Mouse (Mus musculus) left cerebral cortex, adult 8-10 months (tissue): ENCODE results near the gene Siglec1. TPM values are rescaled to one million over a fixed set of nuclear protein-coding genes. Genes with fewer than 3 reads are reported as not detected.

ENCODE experiments used
- microRNA-seq, 2 experiments: library from miRNA; unstranded; fragments of <30 nt; microRNA quantifications; one replicate each; pipeline ENCODE4 v1.2.0; 2022
- total RNA-seq, 4 experiments: library from RNA; stranded (reverse); gene quantifications; 2 replicates each; pipeline ENCODE4 v1.2.4; 2022

Siglec1 gene
- total RNA-seq, 4 experiments from 2014 or later, result 0.46 to 0.65 (median 0.64) TPM

Small RNA genes within 50 kb of the gene (microRNA-seq; reads per million reads assigned to microRNA genes)
- gene Mir6973b, result 0 reads per million in 2 experiments

Other genes starting within 250 kb of the Siglec1 start
- 10 to 100 TPM; 79.2 to 90.2 (median 83.6) TPM for gene 4930402H24Rik, start 180.4 kb downstream of the Siglec1 start, total RNA-seq
- 100 to 1,000 TPM; 104 to 115 (median 108) TPM for gene Atrn, start 180.3 kb downstream of the Siglec1 start, total RNA-seq
- gene Gfra4, start 43.7 kb downstream of the Siglec1 start, total RNA-seq, result 10 to 100 TPM; 52.6 to 58.6 (median 55.9) TPM
- 1 to 10 TPM; 7.0 to 9.8 (median 9.0) TPM for gene Adam33, start 23.0 kb downstream of the Siglec1 start, total RNA-seq
- 1 to 10 TPM; 5.9 to 8.9 (median 8.3) TPM for gene Hspa12b, start 40.5 kb upstream of the Siglec1 start, total RNA-seq
- gene Gm11037, start 46.7 kb upstream of the Siglec1 start, total RNA-seq, result not detected
- 10 to 100 TPM; 84.5 to 96.9 (median 92.6) TPM for gene 1700037H04Rik, start 73.3 kb upstream of the Siglec1 start, total RNA-seq
- 10 to 100 TPM; 73.8 to 80.9 (median 75.8) TPM for gene Cenpb, start 93.3 kb upstream of the Siglec1 start, total RNA-seq
- 10 to 100 TPM; 18.3 to 21.9 (median 19.1) TPM for gene Cdc25b, start 100.2 kb upstream of the Siglec1 start, total RNA-seq
- 1 to 10 TPM; 7.4 to 8.3 (median 8.1) TPM for gene Spef1, start 100.5 kb upstream of the Siglec1 start, total RNA-seq
- gene Ap5s1, start 120.3 kb upstream of the Siglec1 start, total RNA-seq, result 10 to 100 TPM; 23.9 to 28.5 (median 26.2) TPM
- 1 to 10 TPM; 6.9 to 8.6 (median 7.3) TPM for gene Mavs, start 147.3 kb upstream of the Siglec1 start, total RNA-seq
- gene Pank2, start 175.7 kb upstream of the Siglec1 start, total RNA-seq, result 10 to 100 TPM; 63.3 to 71.3 (median 69.9) TPM